Mouse (Mus musculus) erythroid progenitor cell, adult 5-6 weeks (primary cell): ENCODE measurements around the gene Ppm1f. TPM values are rescaled to one million over a fixed set of nuclear protein-coding genes. Genes with fewer than 3 reads are reported as not detected.
"Not testable (repeated sequence)": the region's sequence is repeated elsewhere in the genome, so short reads cannot be mapped to it uniquely, and the experiment has no call there.

Experiments
- ATAC-seq: replicated peaks from 2 replicates; pipeline ENCODE4 v1.8.0; 2016; ENCODE audit warnings: moderate number of reproducible peaks, mild to moderate bottlenecking, moderate TSS enrichment, inconsistent platforms; ENCODE audit not compliant: poor library complexity, low FRiP score, severe bottlenecking
- total RNA-seq, 2 experiments: library from RNA; stranded (forward) in 1 of 2; stranded (reverse) in 1 of 2; fragments of 150-400 nt in 1 of 2; fragments of 186-747, 209-891 nt in 1 of 2; gene quantifications; 2 replicates each; pipeline versions ENCODE4 v1.2.3 to v1.2.4; 2015 to 2017; ENCODE audit warnings: low replicate concordance in 2 of 2

The Ppm1f gene
- 1.7 and 1.8 TPM in 2 replicates for total RNA-seq (2015; ENCODE audit: low replicate concordance)
- 0.30 and 2.7 TPM in 2 replicates for total RNA-seq (2017; ENCODE audit: low replicate concordance)

GRCm38 (mm10) chr16:16896382-16897055 is at the start of gene Ppm1f:
Ppm1f (plus strand) TSS chr16:16896469.
- peak; percentile 97 for ATAC-seq

GRCm38 (mm10) chr16:16849196-16849595 is 47.1 kb upstream of the Ppm1f start:
- no peak for ATAC-seq

- ATAC-seq = no peak
Measured at GRCm38 (mm10) chr16:16852411-16852810, 43.9 kb upstream of the Ppm1f start.

GRCm38 (mm10) chr16:16854836-16855235 is 41.4 kb upstream of the Ppm1f start:
- ATAC-seq = no peak

GRCm38 (mm10) chr16:16855541-16855940 is 40.7 kb upstream of the Ppm1f start:
- no peak for ATAC-seq

GRCm38 (mm10) chr16:16856054-16856453 is 40.2 kb upstream of the Ppm1f start:
- not testable (repeated sequence) for ATAC-seq

GRCm38 (mm10) chr16:16856731-16857476 is 39.4 kb upstream of the Ppm1f start:
- ATAC-seq = no peak

GRCm38 (mm10) chr16:16862288-16862687 is 34.0 kb upstream of the Ppm1f start:
- no peak for ATAC-seq

- no peak for ATAC-seq
Measured at GRCm38 (mm10) chr16:16863978-16864377, 32.3 kb upstream of the Ppm1f start, which contains the start of gene Igll1. Igll1 (minus strand) TSS chr16:16863985.

- no peak for ATAC-seq
Measured at GRCm38 (mm10) chr16:16865217-16865616, 31.1 kb upstream of the Ppm1f start.

- ATAC-seq = no peak
Measured at GRCm38 (mm10) chr16:16865696-16866561, 30.3 kb upstream of the Ppm1f start.

GRCm38 (mm10) chr16:16870241-16870616 is 26.0 kb upstream of the Ppm1f start:
- no peak for ATAC-seq

GRCm38 (mm10) chr16:16870617-16871331 is 25.5 kb upstream of the Ppm1f start, which contains the start of the genes Top3b and Vpreb1:
Top3b (plus strand) TSS chr16:16870736.
Vpreb1 (minus strand) TSS chr16:16870843.
- ATAC-seq = peak; percentile 93

- no peak for ATAC-seq
Measured at GRCm38 (mm10) chr16:16879025-16879424, 17.2 kb upstream of the Ppm1f start.

- ATAC-seq = no peak
Measured at GRCm38 (mm10) chr16:16888341-16888740, 7.9 kb upstream of the Ppm1f start.

- no peak for ATAC-seq
Measured at GRCm38 (mm10) chr16:16892366-16892765, 3.9 kb upstream of the Ppm1f start.

- ATAC-seq = no peak
Measured at GRCm38 (mm10) chr16:16896015-16896381, 271 bp upstream of the Ppm1f start.

GRCm38 (mm10) chr16:16897056-16897584 is 851 bp downstream of the Ppm1f start:
- ATAC-seq = no peak

GRCm38 (mm10) chr16:16902329-16902728 is 6.1 kb downstream of the Ppm1f start:
- no peak for ATAC-seq
